Mouse (Mus musculus) urinary bladder, postnatal 36 days (tissue): ENCODE data around the gene Pard3.

ENCODE experiments used
- DNase-seq, 2 experiments: peaks; one replicate each; pipeline ENCODE4 v3.0.0; 2022; ENCODE audit warnings: low spot score in 2 of 2, mixed read lengths in 1 of 2

Gene Pard3

GRCm38 (mm10) chr8:127182065-127182464, 118.4 kb downstream of the Pard3 start:
- no peak for DNase-seq

GRCm38 (mm10) chr8:127183533-127183932, 119.8 kb downstream of the Pard3 start:
- DNase-seq, result no peak

GRCm38 (mm10) chr8:127184025-127184424, 120.3 kb downstream of the Pard3 start:
- DNase-seq, result peak; percentile 18 to 26

GRCm38 (mm10) chr8:127185897-127186296, 122.2 kb downstream of the Pard3 start:
- DNase-seq, result no peak

GRCm38 (mm10) chr8:127188671-127189070, 125.0 kb downstream of the Pard3 start:
- DNase-seq, result no peak

GRCm38 (mm10) chr8:127190350-127190749, 126.7 kb downstream of the Pard3 start:
- DNase-seq, result peak; percentile 23 to 29

GRCm38 (mm10) chr8:127191387-127191786, 127.7 kb downstream of the Pard3 start:
- peak; percentile 20 to 37 for DNase-seq

GRCm38 (mm10) chr8:127191824-127192223, 128.1 kb downstream of the Pard3 start:
- no peak for DNase-seq

GRCm38 (mm10) chr8:127192331-127192730, 128.6 kb downstream of the Pard3 start:
- no peak for DNase-seq

GRCm38 (mm10) chr8:127193375-127193774, 129.7 kb downstream of the Pard3 start:
- DNase-seq, result no peak

- no peak for DNase-seq
Observed at GRCm38 (mm10) chr8:127194786-127195407, 131.2 kb downstream of the Pard3 start.

- no peak for DNase-seq
Observed at GRCm38 (mm10) chr8:127196505-127197265, 133.0 kb downstream of the Pard3 start.

- no peak for DNase-seq
Observed at GRCm38 (mm10) chr8:127207455-127207854, 143.8 kb downstream of the Pard3 start.

- DNase-seq, result peak in 1 of 2 experiments; percentile 31
Observed at GRCm38 (mm10) chr8:127210621-127211020, 146.9 kb downstream of the Pard3 start.

- DNase-seq, result no peak
Observed at GRCm38 (mm10) chr8:127214338-127214737, 150.6 kb downstream of the Pard3 start.

GRCm38 (mm10) chr8:127214748-127215433, 151.2 kb downstream of the Pard3 start:
- DNase-seq, result no peak

- DNase-seq, result no peak
Observed at GRCm38 (mm10) chr8:127220206-127220605, 156.5 kb downstream of the Pard3 start.

- DNase-seq, result no peak
Observed at GRCm38 (mm10) chr8:127220615-127221014, 156.9 kb downstream of the Pard3 start.

- no peak for DNase-seq
Observed at GRCm38 (mm10) chr8:127222361-127222760, 158.7 kb downstream of the Pard3 start.

GRCm38 (mm10) chr8:127226996-127227395, 163.3 kb downstream of the Pard3 start:
- DNase-seq, result no peak

- peak in 1 of 2 experiments; percentile 51 for DNase-seq
Observed at GRCm38 (mm10) chr8:127227407-127227806, 163.7 kb downstream of the Pard3 start.
